Mouse (Mus musculus) hindbrain, embryonic 15.5 days (tissue): ENCODE measurements around the gene Gm20388. TPM values are rescaled to one million over a fixed set of nuclear protein-coding genes. Genes with fewer than 3 reads are reported as not detected.

Experiments
- ATAC-seq: fragments of 200-750 bp; cut with Nextera tagmentation; 2 replicates; pipeline ENCODE4 v1.8.0; 2017; ENCODE audit warnings: low read depth, moderate number of reproducible peaks, moderate TSS enrichment; ENCODE audit not compliant: low FRiP score
- H3K27ac ChIP-seq: fragments of 300-500 bp; sonication (generic); replicated peaks from 2 replicates; pipeline ENCODE4 v1.5.1; 2015; ENCODE audit warnings: mild to moderate bottlenecking, inconsistent platforms
- H3K27me3 ChIP-seq: fragments of 300-500 bp; sonication (generic); 2 replicates; pipeline ENCODE4 v1.6.1; 2015; ENCODE audit warnings: control low read depth, inconsistent platforms
- H3K36me3 ChIP-seq: fragments of 300-500 bp; sonication (generic); 2 replicates; pipeline ENCODE4 v1.6.1; 2015; ENCODE audit warnings: control low read depth, inconsistent platforms
- H3K4me1 ChIP-seq: fragments of 300-500 bp; sonication (generic); replicated peaks from 2 replicates; pipeline ENCODE4 v1.6.1; 2015; ENCODE audit warnings: control low read depth, inconsistent platforms
- H3K4me2 ChIP-seq: fragments of 300-500 bp; sonication (generic); 2 replicates; pipeline ENCODE4 v1.6.1; 2015; ENCODE audit warnings: moderate library complexity, mild to moderate bottlenecking, inconsistent platforms
- H3K4me3 ChIP-seq: fragments of 300-500 bp; sonication (generic); 2 replicates; pipeline ENCODE4 v1.5.1; 2015; ENCODE audit warnings: mild to moderate bottlenecking, inconsistent platforms
- H3K9ac ChIP-seq: fragments of 300-500 bp; sonication (generic); 2 replicates; pipeline ENCODE4 v1.6.1; 2015; ENCODE audit warnings: inconsistent platforms
- H3K9me3 ChIP-seq: fragments of 300-500 bp; sonication (generic); 2 replicates; pipeline ENCODE4 v1.6.1; 2016; ENCODE audit warnings: control low read depth, inconsistent platforms
- WGBS: fragments of 180-500 bp; shearing (Covaris S2); methylation state at CpG from one replicate; pipeline ENCODE4 v1.1.7; 2015; 5-methylcytosine and 5-hydroxymethylcytosine counted together
- polyA plus RNA-seq: library from polyadenylated mRNA; unstranded; fragments of >200 nt; fragmentation: Nextera tagmentation; extraction: Ambion mirVana; gene quantifications from 2 replicates; pipeline ENCODE4 v1.2.1, GENCODE M21; 2015

Gene Gm20388
- polyA plus RNA-seq, 1 experiment from 2014 or later: 5.4 TPM

GRCm38 (mm10) chr8:124066325-124067058 lies 4155.9 kb downstream of the Gm20388 start:
- Histone ChIP-seq H3K27ac (no peak overlapping the region), H3K27me3 (no peaks in the 10 kb centered on the region), H3K36me3 (no peaks in the 10 kb centered on the region), H3K4me2 (no peak overlapping the region), H3K4me1 (peaks cover 24% of the 10 kb centered on the region), H3K9ac (no peak overlapping the region), H3K9me3 (no peaks in the 10 kb centered on the region), H3K4me3 (no peak overlapping the region)
- 68% methylated on average over 4 of the region's 4 CpGs for WGBS
- no peak for ATAC-seq

GRCm38 (mm10) chr8:124067059-124067750 lies 4156.6 kb downstream of the Gm20388 start:
- Histone ChIP-seq H3K9me3 (no peaks in the 10 kb centered on the region), H3K4me3 (no peak overlapping the region), H3K36me3 (no peaks in the 10 kb centered on the region), H3K4me2 (no peak overlapping the region), H3K27me3 (no peaks in the 10 kb centered on the region), H3K27ac (no peak overlapping the region), H3K4me1 (peaks cover 25% of the 10 kb centered on the region), H3K9ac (no peak overlapping the region)
- WGBS: 73% methylated on average over 4 of the region's 4 CpGs
- ATAC-seq: no peak

GRCm38 (mm10) chr8:124070363-124071324 lies 4160.0 kb downstream of the Gm20388 start:
- Histone ChIP-seq H3K9me3 (no peaks in the 10 kb centered on the region), H3K27ac (peak overlapping the region; percentile 68), H3K4me1 (peaks cover 25% of the 10 kb centered on the region), H3K4me3 (no peak overlapping the region), H3K27me3 (no peaks in the 10 kb centered on the region), H3K9ac (no peak overlapping the region), H3K36me3 (no peaks in the 10 kb centered on the region), H3K4me2 (peak overlapping the region; percentile 30)
- peak; percentile 80 for ATAC-seq
- WGBS: 20% methylated on average over 18 of the region's 18 CpGs

- no peak overlapping the region for H3K9ac ChIP-seq
- no peaks in the 10 kb centered on the region for H3K27me3 ChIP-seq
- H3K4me3 ChIP-seq: no peak overlapping the region
- no peak overlapping the region for H3K4me2 ChIP-seq
- H3K27ac ChIP-seq: no peak overlapping the region
- no peak for ATAC-seq
- peaks cover 6% of the 10 kb centered on the region for H3K4me1 ChIP-seq
- no peaks in the 10 kb centered on the region for H3K9me3 ChIP-seq
- H3K36me3 ChIP-seq: no peaks in the 10 kb centered on the region
- 65% methylated on average over 8 of the region's 8 CpGs for WGBS
These were observed 4165.3 kb downstream of the Gm20388 start for GRCm38 (mm10) chr8:124075977-124076376.

- no peak overlapping the region for H3K4me3 ChIP-seq
- no peak for ATAC-seq
- H3K27ac ChIP-seq: no peak overlapping the region
- H3K27me3 ChIP-seq: no peaks in the 10 kb centered on the region
- no peaks in the 10 kb centered on the region for H3K36me3 ChIP-seq
- WGBS: 55% methylated on average over 3 of the region's 3 CpGs
- no peak overlapping the region for H3K9ac ChIP-seq
- H3K9me3 ChIP-seq: no peaks in the 10 kb centered on the region
- no peak overlapping the region for H3K4me2 ChIP-seq
- H3K4me1 ChIP-seq: peaks cover 1% of the 10 kb centered on the region
These were observed 4165.8 kb downstream of the Gm20388 start for GRCm38 (mm10) chr8:124076416-124076815.

GRCm38 (mm10) chr8:124077377-124077776 lies 4166.7 kb downstream of the Gm20388 start:
- Histone ChIP-seq H3K9ac (no peak overlapping the region), H3K27me3 (no peaks in the 10 kb centered on the region), H3K36me3 (no peaks in the 10 kb centered on the region), H3K9me3 (no peaks in the 10 kb centered on the region), H3K4me2 (no peak overlapping the region), H3K27ac (no peak overlapping the region), H3K4me3 (no peak overlapping the region), H3K4me1 (no peaks in the 10 kb centered on the region; the same call in 1 of the 2 replicates)
- 88% methylated on average over 8 of the region's 8 CpGs for WGBS
- ATAC-seq: no peak

- 72% methylated on average over 10 of the region's 10 CpGs for WGBS
- no peak for ATAC-seq
- H3K9me3 ChIP-seq: no peaks in the 10 kb centered on the region
These were observed 4167.4 kb downstream of the Gm20388 start for GRCm38 (mm10) chr8:124077998-124078397.

GRCm38 (mm10) chr8:124078969-124079368 lies 4168.3 kb downstream of the Gm20388 start:
- Histone ChIP-seq H3K36me3 (no peaks in the 10 kb centered on the region), H3K4me3 (no peak overlapping the region), H3K9me3 (no peaks in the 10 kb centered on the region), H3K9ac (no peak overlapping the region), H3K27ac (no peak overlapping the region), H3K4me1 (no peaks in the 10 kb centered on the region; the same call in 1 of the 2 replicates), H3K27me3 (no peaks in the 10 kb centered on the region), H3K4me2 (no peak overlapping the region)
- whole genome bisulfite sequencing: 50% methylated on average over 7 of the region's 7 CpGs
- ATAC-seq: no peak

More at GRCm38 (mm10) chr8:124077998-124078397, 4167.4 kb downstream of the Gm20388 start:
- no peak overlapping the region for H3K27ac ChIP-seq
- no peak overlapping the region for H3K9ac ChIP-seq
- H3K36me3 ChIP-seq: no peaks in the 10 kb centered on the region
- H3K27me3 ChIP-seq: no peaks in the 10 kb centered on the region
- H3K4me1 ChIP-seq: no peaks in the 10 kb centered on the region; the same call in 1 of the 2 replicates
- no peak overlapping the region for H3K4me3 ChIP-seq
- no peak overlapping the region for H3K4me2 ChIP-seq

GRCm38 (mm10) chr8:124080467-124081326 lies 4170.1 kb downstream of the Gm20388 start:
- no peaks in the 10 kb centered on the region for H3K36me3 ChIP-seq
- H3K27me3 ChIP-seq: no peaks in the 10 kb centered on the region
- no peaks in the 10 kb centered on the region for H3K9me3 ChIP-seq
- no peak for ATAC-seq
- no peak overlapping the region for H3K9ac ChIP-seq
- H3K4me2 ChIP-seq: no peak overlapping the region
- H3K4me1 ChIP-seq: no peaks in the 10 kb centered on the region; the same call in 1 of the 2 replicates
- WGBS: 82% methylated on average over 21 of the region's 21 CpGs
- no peak overlapping the region for H3K27ac ChIP-seq
- no peak overlapping the region for H3K4me3 ChIP-seq

GRCm38 (mm10) chr8:124082616-124083015 lies 4172.0 kb downstream of the Gm20388 start:
- Histone ChIP-seq H3K4me3 (no peak overlapping the region), H3K4me2 (no peak overlapping the region), H3K4me1 (no peaks in the 10 kb centered on the region; the same call in 1 of the 2 replicates), H3K9ac (no peak overlapping the region), H3K9me3 (no peaks in the 10 kb centered on the region), H3K27me3 (no peaks in the 10 kb centered on the region), H3K27ac (no peak overlapping the region), H3K36me3 (no peaks in the 10 kb centered on the region)
- 91% methylated on average over 8 of the region's 8 CpGs for WGBS
- no peak for ATAC-seq

GRCm38 (mm10) chr8:124083611-124084010 lies 4173.0 kb downstream of the Gm20388 start:
- Histone ChIP-seq H3K4me3 (no peak overlapping the region), H3K9me3 (no peaks in the 10 kb centered on the region), H3K27me3 (no peaks in the 10 kb centered on the region), H3K4me1 (peaks cover 4% of the 10 kb centered on the region; the same call in 1 of the 2 replicates), H3K36me3 (no peaks in the 10 kb centered on the region), H3K9ac (no peak overlapping the region), H3K27ac (no peak overlapping the region), H3K4me2 (no peak overlapping the region)
- no peak for ATAC-seq
- 85% methylated on average over 7 of the region's 7 CpGs for WGBS
